Mouse (Mus musculus): ENCODE data around the gene Tmem131.
"Not testable (repeated sequence)": the region's sequence is repeated elsewhere in the genome, so short reads cannot be mapped to it uniquely, and the experiment has no call there.

The Tmem131 gene

GRCm38 (mm10) chr1:36919728-36920127 is 23.7 kb downstream of the Tmem131 start:
- no peak for DNase-seq (ENCODE audit: low spot score in 2 of 2)

- no peak for DNase-seq (ENCODE audit: low spot score in 2 of 2)
Observed at GRCm38 (mm10) chr1:36917423-36917822, 26.0 kb downstream of the Tmem131 start.

- DNase-seq (ENCODE audit: low spot score in 2 of 2) = no peak
Observed at GRCm38 (mm10) chr1:36915200-36915580, 28.3 kb downstream of the Tmem131 start.

GRCm38 (mm10) chr1:36914455-36915199 is 28.8 kb downstream of the Tmem131 start:
- no peak for DNase-seq (ENCODE audit: low spot score in 2 of 2)

GRCm38 (mm10) chr1:36913806-36914205 is 29.7 kb downstream of the Tmem131 start:
- no peak for DNase-seq (ENCODE audit: low spot score in 2 of 2)

GRCm38 (mm10) chr1:36912239-36912638 is 31.2 kb downstream of the Tmem131 start:
- DNase-seq (ENCODE audit: low spot score in 2 of 2) = no peak

- no peak for DNase-seq (ENCODE audit: low spot score in 2 of 2)
Observed at GRCm38 (mm10) chr1:36911603-36912002, 31.9 kb downstream of the Tmem131 start.

- DNase-seq (ENCODE audit: low spot score in 2 of 2) = no peak
Observed at GRCm38 (mm10) chr1:36910397-36910796, 33.1 kb downstream of the Tmem131 start.

GRCm38 (mm10) chr1:36909965-36910364 is 33.5 kb downstream of the Tmem131 start:
- not testable (repeated sequence) for DNase-seq (ENCODE audit: low spot score in 2 of 2)

GRCm38 (mm10) chr1:36905216-36905615 is 38.2 kb downstream of the Tmem131 start:
- no peak for DNase-seq (ENCODE audit: low spot score in 2 of 2)

GRCm38 (mm10) chr1:36904489-36904888 is 39.0 kb downstream of the Tmem131 start:
- no peak for DNase-seq (ENCODE audit: low spot score in 2 of 2)

- DNase-seq (ENCODE audit: low spot score in 2 of 2) = no peak
Observed at GRCm38 (mm10) chr1:36904084-36904451, 39.4 kb downstream of the Tmem131 start.

- no peak for DNase-seq (ENCODE audit: low spot score in 2 of 2)
Observed at GRCm38 (mm10) chr1:36903376-36904083, 39.9 kb downstream of the Tmem131 start.

- DNase-seq (ENCODE audit: low spot score in 2 of 2) = no peak
Observed at GRCm38 (mm10) chr1:36902533-36903315, 40.7 kb downstream of the Tmem131 start.

GRCm38 (mm10) chr1:36899622-36900021 is 43.8 kb downstream of the Tmem131 start:
- DNase-seq (ENCODE audit: low spot score in 2 of 2) = no peak

- DNase-seq (ENCODE audit: low spot score in 2 of 2) = no peak
Observed at GRCm38 (mm10) chr1:36896423-36896822, 47.0 kb downstream of the Tmem131 start.

GRCm38 (mm10) chr1:36895452-36895851 is 48.0 kb downstream of the Tmem131 start:
- no peak for DNase-seq (ENCODE audit: low spot score in 2 of 2)

GRCm38 (mm10) chr1:36894136-36894535 is 49.3 kb downstream of the Tmem131 start:
- no peak for DNase-seq (ENCODE audit: low spot score in 2 of 2)

- DNase-seq (ENCODE audit: low spot score in 2 of 2) = not testable (repeated sequence)
Observed at GRCm38 (mm10) chr1:36893720-36894119, 49.7 kb downstream of the Tmem131 start.

- no peak for DNase-seq (ENCODE audit: low spot score in 2 of 2)
Observed at GRCm38 (mm10) chr1:36893146-36893545, 50.3 kb downstream of the Tmem131 start.

- DNase-seq (ENCODE audit: low spot score in 2 of 2) = no peak
Observed at GRCm38 (mm10) chr1:36892461-36892860, 51.0 kb downstream of the Tmem131 start.

GRCm38 (mm10) chr1:36889016-36889415 is 54.5 kb downstream of the Tmem131 start:
- no peak for DNase-seq (ENCODE audit: low spot score in 2 of 2)

All from frontal cortex, postnatal 14 days (tissue).